Mouse (Mus musculus) myocyte (in vitro differentiated cells): ENCODE measurements at regions not wholly inside any gene's neighbourhood (a gene's known extent, or its start where the extent isn't known, plus 50 kb on each side); places are given as distances from the start of the nearest gene placed in this dataset.

ENCODE experiments used
- H3K27me3 ChIP-seq: one replicate; pipeline ENCODE4 v1.6.1; 2011; ENCODE audit not compliant: control insufficient read depth, insufficient read depth, insufficient read length
- H3K36me3 ChIP-seq: one replicate; pipeline ENCODE4 v1.6.1; 2011; ENCODE audit not compliant: control insufficient read depth, insufficient read depth
- H3K4me2 ChIP-seq: one replicate; pipeline ENCODE4 v1.6.1; 2011; ENCODE audit warnings: low read depth, control low read depth
- H3K4me3 ChIP-seq: one replicate; pipeline ENCODE4 v1.5.1; 2011; ENCODE audit warnings: mild to moderate bottlenecking, control low read depth, moderate library complexity
- H3K79me2 ChIP-seq: one replicate; pipeline ENCODE4 v1.6.1; 2011; ENCODE audit not compliant: control insufficient read depth, insufficient read depth
- H3ac ChIP-seq: one replicate; pipeline ENCODE4 v1.6.1; 2011; ENCODE audit not compliant: control insufficient read depth, insufficient read length
- CEBPB ChIP-seq: IDR thresholded peaks from 2 replicates; pipeline ENCODE4 v1.6.1; 2011; ENCODE audit warnings: mild to moderate bottlenecking, moderate library complexity; ENCODE audit not compliant: poor library complexity, insufficient read depth, severe bottlenecking
- E2F4 ChIP-seq: IDR thresholded peaks from one replicate; pipeline ENCODE4 v1.6.1; 2011; ENCODE audit warnings: mild to moderate bottlenecking, control low read depth, moderate library complexity; ENCODE audit not compliant: insufficient read depth
- MAX ChIP-seq: IDR thresholded peaks from one replicate; pipeline ENCODE4 v1.6.1; 2011; ENCODE audit warnings: low read depth, mild to moderate bottlenecking, control low read depth
- MYOD1 ChIP-seq, 3 experiments: IDR thresholded peaks; one replicate each; pipeline ENCODE4 v1.6.1; 2011; ENCODE audit warnings: control low read depth in 2 of 3, low read depth in 2 of 3, mild to moderate bottlenecking in 2 of 3, moderate library complexity in 1 of 3; ENCODE audit not compliant: insufficient read length in 2 of 3, control insufficient read depth in 1 of 3
- MYOG ChIP-seq, 3 experiments: IDR thresholded peaks; one replicate each; pipeline ENCODE4 v1.6.1; 2011; ENCODE audit warnings: control low read depth in 2 of 3, low read depth in 2 of 3, mild to moderate bottlenecking in 2 of 3; ENCODE audit not compliant: insufficient read length in 2 of 3, control insufficient read depth in 1 of 3, insufficient read depth in 1 of 3
- POLR2A ChIP-seq: IDR thresholded peaks from one replicate; pipeline ENCODE4 v1.6.1; 2011; ENCODE audit warnings: low read depth, mild to moderate bottlenecking, control low read depth, moderate library complexity; ENCODE audit not compliant: insufficient read length
- POLR2AphosphoS2 ChIP-seq: IDR thresholded peaks from one replicate; pipeline ENCODE4 v1.6.1; 2011; ENCODE audit warnings: low read depth, control low read depth; ENCODE audit not compliant: insufficient read length
- REST ChIP-seq: IDR thresholded peaks from one replicate; pipeline ENCODE4 v1.6.1; 2011; ENCODE audit warnings: mild to moderate bottlenecking, control low read depth, moderate library complexity; ENCODE audit not compliant: insufficient read depth, insufficient read length
- SRF ChIP-seq: IDR thresholded peaks from one replicate; pipeline ENCODE4 v1.6.1; 2011; ENCODE audit warnings: low read depth; ENCODE audit not compliant: control insufficient read depth, insufficient read length
- TCF12 ChIP-seq: IDR thresholded peaks from one replicate; pipeline ENCODE4 v1.6.1; 2011; ENCODE audit warnings: mild to moderate bottlenecking, control low read depth; ENCODE audit not compliant: poor library complexity, insufficient read depth, severe bottlenecking
- TCF3 ChIP-seq: IDR thresholded peaks from one replicate; pipeline ENCODE4 v1.6.1; 2011; ENCODE audit warnings: low read depth, control low read depth; ENCODE audit not compliant: insufficient read length
- USF1 ChIP-seq: IDR thresholded peaks from one replicate; pipeline ENCODE4 v1.6.1; 2011; ENCODE audit warnings: low read depth, mild to moderate bottlenecking, control low read depth, moderate library complexity

DNA sequence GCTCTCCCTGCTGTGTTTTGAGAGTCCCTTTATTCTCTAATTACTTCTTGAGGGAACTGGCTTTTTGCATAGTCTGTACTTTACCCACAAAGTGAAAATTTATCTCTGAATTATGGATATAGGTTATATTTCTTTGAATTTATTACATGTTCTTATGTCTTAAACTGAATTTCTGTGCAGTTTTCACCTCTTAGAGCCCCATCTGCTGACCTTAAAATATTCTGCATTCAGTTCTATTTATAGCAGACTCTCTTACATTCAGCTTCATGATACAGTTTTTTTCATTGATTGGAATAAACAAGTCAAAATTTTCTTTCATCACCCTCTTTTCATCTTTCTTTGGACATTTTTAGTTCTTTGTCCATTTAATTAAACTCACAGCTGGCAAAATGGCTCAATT is 337.4 kb upstream of the Lrrc7 start:
- TF ChIP-seq REST: no peak

DNA sequence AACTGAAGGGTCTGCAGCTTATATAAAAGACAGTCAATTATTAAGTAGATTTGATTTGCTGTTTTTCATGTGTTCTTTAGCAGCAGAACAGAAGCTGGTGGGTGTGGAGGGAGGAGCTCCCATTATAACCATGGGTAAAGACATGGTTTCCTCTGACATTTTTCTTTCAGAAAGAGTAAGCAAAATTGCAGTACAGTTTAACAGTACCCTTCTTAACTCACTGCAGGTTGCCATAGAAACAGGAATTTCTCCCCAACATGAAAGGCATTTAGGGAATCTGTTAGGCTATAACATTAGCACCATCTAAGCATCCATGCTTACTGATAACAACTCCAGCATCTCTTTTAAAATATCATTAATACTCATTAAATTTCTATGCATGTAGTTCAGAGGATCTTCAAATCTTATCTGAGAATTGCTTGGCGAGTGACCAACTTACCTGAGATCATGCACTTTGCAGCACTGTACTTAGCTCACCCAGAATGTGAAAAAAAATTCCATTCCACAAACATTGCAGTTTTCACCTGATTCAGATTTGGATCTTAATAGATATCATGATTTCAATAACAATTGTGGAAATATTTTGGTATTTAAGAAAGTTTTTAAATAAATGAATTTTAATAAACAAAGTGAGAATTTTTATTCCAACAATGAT is 324.8 kb upstream of the Lrrc7 start:
- Histone ChIP-seq H3K4me2 (no peak overlapping the region), H3K4me3 (no peak overlapping the region), H3ac (no peak overlapping the region), H3K36me3 (no peaks in the 10 kb centered on the region), H3K79me2 (no peaks in the 10 kb centered on the region), H3K27me3 (no peaks in the 10 kb centered on the region)
- TF ChIP-seq CEBPB (no peak), POLR2A (no peak), TCF12 (no peak), TCF3 (no peak), USF1 (no peak), MYOG (IDR thresholded peaks at IDR 0.05; ENCODE audit: control insufficient read depth in 1 of 3, insufficient read depth in 1 of 3, insufficient read length in 2 of 3, low read depth in 2 of 3) (no peak)

More for the DNA sequence above, 337.4 kb upstream of the Lrrc7 start:
- Histone ChIP-seq H3K4me2 (no peak overlapping the region), H3K36me3 (no peaks in the 10 kb centered on the region), H3K79me2 (no peaks in the 10 kb centered on the region), H3K27me3 (no peaks in the 10 kb centered on the region), H3ac (no peak overlapping the region), H3K4me3 (no peak overlapping the region)

DNA sequence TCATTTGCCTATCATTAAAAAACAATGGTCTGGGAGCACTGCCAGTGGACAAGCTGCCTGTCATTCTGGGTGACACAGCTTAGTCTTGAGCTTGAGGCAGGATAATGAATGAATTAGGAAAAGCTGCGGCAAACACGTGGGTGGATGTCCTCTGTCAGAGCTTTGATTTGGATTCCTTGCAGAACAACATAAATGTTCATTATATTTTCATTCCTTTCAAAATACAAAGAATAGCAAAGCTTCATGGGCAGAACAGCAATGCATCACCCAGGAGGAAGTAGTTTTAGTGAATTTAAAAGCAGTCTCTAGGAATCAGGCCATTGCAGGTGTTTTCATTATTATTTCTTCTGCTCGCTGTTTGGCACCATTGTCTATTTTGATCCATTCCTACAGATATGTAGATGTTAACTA is 324.3 kb upstream of the Lrrc7 start:
- H3K4me3 ChIP-seq: no peak overlapping the region
- TF ChIP-seq TCF12 (no peak), USF1 (no peak), POLR2AphosphoS2 (no peak), MAX (no peak), MYOG (IDR thresholded peaks at IDR 0.05; ENCODE audit: control insufficient read depth in 1 of 3, insufficient read depth in 1 of 3, insufficient read length in 2 of 3, low read depth in 2 of 3) (no peak), TCF3 (no peak), E2F4 (no peak), CEBPB (no peak), MYOD1 (IDR thresholded peaks at IDR 0.05; ENCODE audit: control insufficient read depth in 1 of 3, insufficient read length in 2 of 3, low read depth in 2 of 3) (no peak), REST (no peak), SRF (no peak), POLR2A (no peak)

More for the DNA sequence above, 324.3 kb upstream of the Lrrc7 start:
- no peak overlapping the region for H3K4me2 ChIP-seq
- no peak overlapping the region for H3ac ChIP-seq
- H3K79me2 ChIP-seq: no peaks in the 10 kb centered on the region
- H3K36me3 ChIP-seq: no peaks in the 10 kb centered on the region
- H3K27me3 ChIP-seq: no peaks in the 10 kb centered on the region
